Mouse (Mus musculus) brown adipose tissue, adult 24 weeks (tissue): ENCODE results near the gene Pknox2. TPM values are rescaled to one million over a fixed set of nuclear protein-coding genes. Genes with fewer than 3 reads are reported as not detected.

Experiments used
- H3K27ac ChIP-seq: fragments of 200-500 bp; replicated peaks from 2 replicates; pipeline ENCODE4 v1.5.1; 2012; ENCODE audit warnings: low read depth, mild to moderate bottlenecking, low read length
- H3K4me1 ChIP-seq: fragments of 200-500 bp; 2 replicates; pipeline ENCODE4 v1.6.1; 2012; ENCODE audit warnings: low read length, mixed read lengths; ENCODE audit not compliant: control insufficient read depth, insufficient read depth, insufficient read length
- H3K4me3 ChIP-seq: fragments of 200-500 bp; 2 replicates; pipeline ENCODE4 v1.5.1; 2012; ENCODE audit warnings: low read depth, mild to moderate bottlenecking, low read length, moderate library complexity; ENCODE audit not compliant: insufficient read depth
- polyA plus RNA-seq: library from polyadenylated mRNA; stranded (reverse); fragments of >200 nt; gene quantifications from 2 replicates; pipeline ENCODE4 v1.2.4, GENCODE M21; 2012; ENCODE audit not compliant: missing spikeins, insufficient read depth, insufficient read length

Pknox2 gene
- polyA plus RNA-seq, 1 experiment: 1.7 TPM

- Histone ChIP-seq H3K27ac (no peak overlapping the region), H3K4me1 (no peaks in the 10 kb centered on the region), H3K4me3 (no peak overlapping the region)
Measured at GRCm38 (mm10) chr9:37027825-37028575, 119.2 kb downstream of the Pknox2 start.

GRCm38 (mm10) chr9:37025913-37026312, 121.3 kb downstream of the Pknox2 start:
- H3K4me3 ChIP-seq: no peak overlapping the region
- no peak overlapping the region for H3K27ac ChIP-seq
- H3K4me1 ChIP-seq: no peaks in the 10 kb centered on the region

GRCm38 (mm10) chr9:37021586-37022230, 125.5 kb downstream of the Pknox2 start:
- no peak overlapping the region for H3K27ac ChIP-seq
- H3K4me1 ChIP-seq: no peaks in the 10 kb centered on the region
- H3K4me3 ChIP-seq: no peak overlapping the region

GRCm38 (mm10) chr9:37018154-37018553, 129.1 kb downstream of the Pknox2 start:
- Histone ChIP-seq H3K4me3 (no peak overlapping the region), H3K27ac (no peak overlapping the region), H3K4me1 (no peaks in the 10 kb centered on the region)

GRCm38 (mm10) chr9:37017169-37017568, 130.0 kb downstream of the Pknox2 start:
- Histone ChIP-seq H3K4me3 (no peak overlapping the region), H3K4me1 (no peaks in the 10 kb centered on the region), H3K27ac (no peak overlapping the region)

GRCm38 (mm10) chr9:37016165-37016564, 131.0 kb downstream of the Pknox2 start:
- no peaks in the 10 kb centered on the region for H3K4me1 ChIP-seq
- no peak overlapping the region for H3K4me3 ChIP-seq
- H3K27ac ChIP-seq: no peak overlapping the region

- Histone ChIP-seq H3K27ac (no peak overlapping the region), H3K4me3 (no peak overlapping the region), H3K4me1 (peaks cover under 1% of the 10 kb centered on the region; the same call in 1 of the 2 replicates)
Measured at GRCm38 (mm10) chr9:37013565-37013964, 133.6 kb downstream of the Pknox2 start.

GRCm38 (mm10) chr9:37008090-37008489, 139.1 kb downstream of the Pknox2 start:
- peaks cover 6% of the 10 kb centered on the region; the same call in 1 of the 2 replicates for H3K4me1 ChIP-seq
- H3K4me3 ChIP-seq: no peak overlapping the region
- H3K27ac ChIP-seq: no peak overlapping the region

- H3K4me1 ChIP-seq: peaks cover 6% of the 10 kb centered on the region; the same call in 1 of the 2 replicates
Measured at GRCm38 (mm10) chr9:37004676-37005075, 142.5 kb downstream of the Pknox2 start.

GRCm38 (mm10) chr9:37001935-37002535, 145.2 kb downstream of the Pknox2 start:
- Histone ChIP-seq H3K27ac (no peak overlapping the region), H3K4me1 (no peaks in the 10 kb centered on the region)

More at GRCm38 (mm10) chr9:37004676-37005075, 142.5 kb downstream of the Pknox2 start:
- no peak overlapping the region for H3K4me3 ChIP-seq
- no peak overlapping the region for H3K27ac ChIP-seq

GRCm38 (mm10) chr9:36999393-36999792, 147.8 kb downstream of the Pknox2 start:
- Histone ChIP-seq H3K4me1 (no peaks in the 10 kb centered on the region), H3K27ac (no peak overlapping the region), H3K4me3 (no peak overlapping the region)

More at GRCm38 (mm10) chr9:37001935-37002535, 145.2 kb downstream of the Pknox2 start:
- no peak overlapping the region for H3K4me3 ChIP-seq

- H3K4me3 ChIP-seq: no peak overlapping the region
- H3K27ac ChIP-seq: no peak overlapping the region
- no peaks in the 10 kb centered on the region for H3K4me1 ChIP-seq
Measured at GRCm38 (mm10) chr9:36990626-36991368, 156.4 kb downstream of the Pknox2 start.

GRCm38 (mm10) chr9:36989991-36990390, 157.2 kb downstream of the Pknox2 start:
- Histone ChIP-seq H3K4me1 (no peaks in the 10 kb centered on the region), H3K27ac (no peak overlapping the region), H3K4me3 (no peak overlapping the region)

- Histone ChIP-seq H3K4me3 (no peak overlapping the region), H3K4me1 (no peaks in the 10 kb centered on the region), H3K27ac (no peak overlapping the region)
Measured at GRCm38 (mm10) chr9:36985233-36985632, 162.0 kb downstream of the Pknox2 start.
